Mouse (Mus musculus) midbrain, embryonic 11.5 days (tissue): ENCODE measurements at regions not wholly inside any gene's neighbourhood (a gene's known extent, or its start where the extent isn't known, plus 50 kb on each side); places are given as distances from the start of the nearest gene placed in this dataset.

Source experiments
- ATAC-seq: fragments of 200-750 bp; cut with Nextera tagmentation; 2 replicates; pipeline ENCODE4 v1.8.0; 2017; ENCODE audit warnings: moderate TSS enrichment, moderate library complexity; ENCODE audit not compliant: low FRiP score
- DNase-seq: peaks from one replicate; pipeline ENCODE4 v3.0.0; 2015; ENCODE audit warnings: low spot score; ENCODE audit errors: missing footprints
- H3K27ac ChIP-seq: fragments of 300-500 bp; sonication (generic); 2 replicates; pipeline ENCODE4 v1.5.1; 2014; ENCODE audit warnings: low read depth, low read length
- H3K27me3 ChIP-seq: fragments of 300-500 bp; sonication (generic); 2 replicates; pipeline ENCODE4 v1.6.1; 2014; ENCODE audit warnings: mild to moderate bottlenecking, low read length, moderate library complexity, mixed read lengths; ENCODE audit not compliant: control insufficient read depth, insufficient read depth
- H3K36me3 ChIP-seq: fragments of 300-500 bp; sonication (generic); 2 replicates; pipeline ENCODE4 v1.6.1; 2014; ENCODE audit warnings: mild to moderate bottlenecking, low read length, moderate library complexity, mixed read lengths; ENCODE audit not compliant: control insufficient read depth, insufficient read depth
- H3K4me1 ChIP-seq: fragments of 300-500 bp; sonication (generic); 2 replicates; pipeline ENCODE4 v1.6.1; 2014; ENCODE audit warnings: low read length; ENCODE audit not compliant: control insufficient read depth, insufficient read depth
- H3K4me2 ChIP-seq: fragments of 300-500 bp; sonication (generic); 2 replicates; pipeline ENCODE4 v1.6.1; 2014; ENCODE audit warnings: mild to moderate bottlenecking, moderate library complexity
- H3K4me3 ChIP-seq: fragments of 300-500 bp; sonication (generic); 2 replicates; pipeline ENCODE4 v1.5.1; 2014; ENCODE audit warnings: low read depth, low read length
- H3K9ac ChIP-seq: fragments of 300-500 bp; sonication (generic); 2 replicates; pipeline ENCODE4 v1.6.1; 2014; ENCODE audit warnings: low read length
- H3K9me3 ChIP-seq: fragments of 300-500 bp; sonication (generic); 2 replicates; pipeline ENCODE4 v1.6.1; 2016; ENCODE audit warnings: low read length; ENCODE audit not compliant: control insufficient read depth
- WGBS: fragments of 180-500 bp; shearing (Covaris S2); extraction: QIAGEN DNeasy Blood & Tissue Kit; methylation state at CpG from one replicate; pipeline ENCODE4 v1.1.7; 2014; 5-methylcytosine and 5-hydroxymethylcytosine counted together

GRCm38 (mm10) chr16:92007351-92007750, 50.7 kb upstream of the Mrps6 start:
- Histone ChIP-seq H3K36me3 (no peaks in the 10 kb centered on the region), H3K9ac (no peak overlapping the region), H3K9me3 (no peaks in the 10 kb centered on the region), H3K4me3 (no peak overlapping the region), H3K27me3 (no peaks in the 10 kb centered on the region), H3K4me2 (no peak overlapping the region), H3K27ac (no peak overlapping the region), H3K4me1 (no peaks in the 10 kb centered on the region)
- ATAC-seq = no peak
- DNase-seq = no peak
- 89% methylated on average over 5 of the region's 5 CpGs for WGBS
